Mouse (Mus musculus): ENCODE measurements around the gene Ep400.
"Not testable (repeated sequence)": the region's sequence is repeated elsewhere in the genome, so short reads cannot be mapped to it uniquely, and the experiment has no call there.

Ep400 gene

GRCm38 (mm10) chr5:110779276-110779997 is 8.9 kb upstream of the Ep400 start:
- no peak for DNase-seq (ENCODE audit: low spot score)

- DNase-seq (ENCODE audit: low spot score): no peak
Measured at GRCm38 (mm10) chr5:110778263-110778662, 7.7 kb upstream of the Ep400 start.

DNA sequence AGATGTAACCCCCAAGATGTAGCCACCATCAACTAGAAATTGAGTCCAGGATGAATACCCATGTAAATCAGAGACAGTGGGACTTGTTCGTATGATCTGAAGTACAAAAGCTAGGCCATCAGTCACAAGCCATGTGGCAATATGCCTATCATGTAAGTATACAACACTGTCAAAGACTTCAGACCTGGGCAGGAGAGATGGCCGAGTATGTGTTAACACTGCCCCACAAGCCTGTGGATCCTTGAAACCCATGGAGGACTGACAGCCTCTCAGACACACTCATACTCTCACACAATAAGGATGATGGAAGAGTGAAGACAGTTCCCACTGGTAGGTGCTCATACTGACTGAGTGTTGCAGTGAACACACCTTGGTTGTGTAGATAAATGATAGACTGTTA is 5.6 kb upstream of the Ep400 start:
- DNase-seq (ENCODE audit: low spot score): no peak

DNA sequence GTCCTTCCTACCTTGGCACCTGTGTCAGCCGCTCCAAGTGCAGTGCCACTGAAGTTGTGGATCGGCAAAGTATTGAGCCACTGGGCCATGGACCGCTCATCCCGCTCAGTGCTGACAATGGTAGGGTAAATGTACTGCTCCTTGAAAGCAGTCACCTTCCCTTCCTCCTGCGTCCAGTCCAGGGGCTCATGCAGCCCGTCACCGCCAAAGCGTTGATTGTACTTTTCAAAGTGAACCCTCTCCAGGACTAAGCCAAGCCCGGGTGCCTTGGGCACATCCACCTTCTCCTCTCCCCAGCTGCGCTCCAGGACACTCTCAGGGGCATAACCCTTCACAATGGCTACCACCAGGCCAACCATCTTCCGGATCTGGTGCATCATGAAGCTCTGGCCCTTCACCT is 4.0 kb upstream of the Ep400 start:
- DNase-seq (ENCODE audit: low spot score): no peak

DNA sequence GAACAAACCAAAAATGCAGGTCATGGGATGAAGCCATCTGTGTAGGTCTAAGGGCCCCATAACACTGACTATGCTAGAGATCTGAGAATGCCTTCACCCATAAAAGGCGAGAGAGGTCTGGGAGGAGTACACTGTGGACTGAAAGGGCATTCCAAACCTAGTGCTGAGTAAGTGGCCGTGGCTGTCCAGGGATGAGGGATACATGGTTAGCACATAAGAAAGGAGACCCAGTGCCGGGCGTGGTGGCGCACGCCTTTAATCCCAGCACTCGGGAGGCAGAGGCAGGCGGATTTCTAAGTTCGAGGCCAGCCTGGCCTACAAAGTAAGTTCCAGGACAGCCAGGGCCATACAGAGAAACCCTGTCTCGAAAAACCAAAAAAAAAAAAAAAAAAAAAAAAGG is 2.4 kb upstream of the Ep400 start:
- DNase-seq (ENCODE audit: low spot score): not testable (repeated sequence)

- peak; percentile 47 for DNase-seq (ENCODE audit: low spot score)
Measured at GRCm38 (mm10) chr5:110770031-110770445, 479 bp downstream of the Ep400 start.

DNA sequence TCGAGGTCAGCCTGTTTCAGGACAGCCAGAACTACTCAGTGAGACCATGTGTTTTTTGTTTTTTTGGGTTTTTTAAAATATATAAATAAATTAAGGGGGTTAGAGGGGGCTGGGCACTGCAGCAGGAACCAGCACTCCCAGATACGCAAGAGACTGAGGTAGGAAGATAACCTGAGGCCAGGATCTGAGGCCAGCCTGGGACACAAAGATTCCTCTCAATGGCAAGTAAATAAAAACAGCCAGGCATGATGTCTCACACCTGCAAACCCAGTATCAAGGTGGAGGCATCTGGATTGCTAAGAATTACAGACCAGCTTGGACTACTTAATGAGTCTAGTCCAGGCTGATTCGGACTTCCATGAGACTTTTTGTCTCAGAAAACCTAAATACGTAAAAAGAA is 1.2 kb downstream of the Ep400 start:
- no peak for DNase-seq (ENCODE audit: low spot score)

DNA sequence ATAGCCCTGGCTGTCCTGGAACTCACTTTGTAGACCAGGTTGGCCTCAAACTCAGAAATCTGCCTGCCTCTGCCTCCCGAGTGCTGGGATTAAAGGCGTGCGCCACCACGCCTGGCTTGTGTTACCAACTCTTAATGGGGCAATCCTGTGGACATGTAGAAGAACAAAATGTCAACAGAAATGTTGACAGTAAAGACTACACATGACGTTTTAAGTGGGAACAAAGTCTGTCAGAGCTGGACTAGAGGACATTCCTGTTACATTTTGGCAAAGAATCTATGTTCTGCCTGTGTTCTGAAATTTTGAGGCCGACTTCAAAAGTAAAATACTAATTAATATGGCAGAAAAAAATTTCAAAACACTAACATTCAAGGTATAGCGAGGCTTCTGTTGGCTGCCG is 6.6 kb downstream of the Ep400 start:
- no peak for DNase-seq (ENCODE audit: low spot score)

- no peak for DNase-seq (ENCODE audit: low spot score)
Measured at GRCm38 (mm10) chr5:110745021-110745420, 25.5 kb downstream of the Ep400 start.

DNA sequence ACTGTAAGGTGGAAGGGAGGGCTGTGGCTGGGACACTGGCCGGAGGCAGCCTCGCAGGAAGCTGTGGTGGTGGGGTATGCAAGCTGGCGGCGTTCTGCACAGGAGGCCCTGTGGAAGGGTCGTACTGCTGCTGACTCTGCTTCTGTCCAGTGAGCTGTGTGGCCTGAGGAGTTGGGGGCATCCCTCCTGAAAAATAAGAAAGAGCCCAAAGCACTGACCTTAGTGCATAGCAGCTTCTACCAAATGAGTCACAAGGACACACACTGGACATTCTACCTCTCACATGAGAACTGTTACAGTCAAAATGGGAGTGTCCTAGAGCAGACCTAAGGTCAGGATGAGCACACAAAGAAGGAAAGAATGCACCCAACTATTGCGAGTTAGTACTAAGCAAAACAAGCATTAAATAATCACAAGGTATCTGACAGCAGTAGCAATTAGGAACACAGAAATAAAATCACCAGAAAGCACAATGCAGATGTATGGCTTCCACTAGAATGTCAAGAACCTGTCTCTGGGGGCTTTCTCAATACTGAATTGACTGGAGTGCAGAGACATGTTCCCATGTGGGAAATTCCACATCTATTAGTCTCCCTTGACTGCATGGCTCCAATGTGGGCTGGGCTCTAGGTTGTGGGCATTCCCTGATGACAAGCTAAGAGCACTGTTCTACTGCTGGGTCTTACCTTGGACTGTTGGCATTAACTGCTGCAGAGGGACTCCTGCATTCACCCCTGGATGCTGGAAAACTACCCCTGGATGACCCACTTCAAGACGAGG is 30.8 kb downstream of the Ep400 start:
- no peak for DNase-seq (ENCODE audit: low spot score)

DNA sequence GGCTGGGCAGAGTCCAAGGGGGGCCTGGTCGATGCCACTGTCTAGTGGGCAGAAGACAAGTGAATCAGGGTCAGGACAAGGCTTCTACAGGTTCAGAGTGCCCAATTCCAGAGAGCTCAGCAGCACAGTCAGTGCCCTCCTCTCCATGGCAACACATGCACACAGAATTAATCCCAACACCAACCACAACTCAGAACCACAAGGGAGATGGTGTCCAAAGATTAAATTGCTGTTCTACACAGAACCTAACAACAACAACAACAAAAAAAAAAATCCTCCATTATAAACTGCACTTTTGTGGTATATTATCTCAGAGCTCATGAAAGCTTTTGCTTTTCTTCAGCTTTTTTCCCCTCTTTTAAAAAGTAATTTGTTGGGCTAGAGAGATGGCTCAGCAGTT is 34.9 kb downstream of the Ep400 start:
- DNase-seq (ENCODE audit: low spot score): no peak

- DNase-seq (ENCODE audit: low spot score): no peak
Measured at GRCm38 (mm10) chr5:110733231-110733823, 37.2 kb downstream of the Ep400 start.

GRCm38 (mm10) chr5:110731227-110731626 is 39.3 kb downstream of the Ep400 start:
- no peak for DNase-seq (ENCODE audit: low spot score)

DNA sequence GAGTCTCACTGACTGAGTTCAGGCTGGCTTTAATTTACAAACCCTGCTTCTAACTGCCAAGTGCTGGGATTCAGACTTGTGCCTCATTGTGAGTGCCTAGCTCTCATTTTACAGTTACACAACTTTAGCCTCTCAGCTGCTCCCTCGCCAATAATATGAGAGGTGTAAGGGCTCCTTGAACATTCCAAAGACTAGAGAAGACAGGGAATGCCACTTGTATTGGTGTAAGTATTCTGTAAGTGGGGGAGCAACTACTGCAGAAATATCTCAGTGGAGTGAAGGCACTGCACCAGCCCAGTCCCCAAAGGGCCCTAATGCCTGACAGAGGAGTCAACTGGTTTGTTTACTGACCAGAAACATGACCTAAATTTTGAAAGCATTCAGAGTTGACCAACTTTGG is 42.7 kb downstream of the Ep400 start:
- no peak for DNase-seq (ENCODE audit: low spot score)

GRCm38 (mm10) chr5:110723543-110723942 is 47.0 kb downstream of the Ep400 start:
- no peak for DNase-seq (ENCODE audit: low spot score)

DNA sequence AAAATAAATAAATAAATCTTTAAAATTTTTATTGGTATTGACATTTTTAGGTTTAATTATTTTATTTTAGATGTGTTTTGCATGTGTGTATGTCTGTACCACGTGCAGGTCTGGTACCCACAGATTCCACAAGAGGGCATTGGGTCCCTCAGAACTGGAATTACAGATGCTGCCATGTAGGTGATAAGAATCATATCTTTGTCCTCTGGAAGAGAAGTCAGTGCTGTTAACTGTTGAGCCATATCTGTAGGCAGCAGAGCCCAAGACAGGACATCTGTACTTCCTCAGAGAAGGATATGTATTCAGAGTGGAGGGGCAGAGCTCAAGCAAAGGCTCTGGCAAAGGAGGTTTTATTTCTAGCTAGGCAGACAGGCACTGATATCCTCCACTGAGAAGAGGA is 49.1 kb downstream of the Ep400 start:
- not testable (repeated sequence) for DNase-seq (ENCODE audit: low spot score)

- no peak for DNase-seq (ENCODE audit: low spot score)
Measured at GRCm38 (mm10) chr5:110711455-110711854, 59.1 kb downstream of the Ep400 start.

GRCm38 (mm10) chr5:110709256-110709655 is 61.3 kb downstream of the Ep400 start:
- no peak for DNase-seq (ENCODE audit: low spot score)

DNA sequence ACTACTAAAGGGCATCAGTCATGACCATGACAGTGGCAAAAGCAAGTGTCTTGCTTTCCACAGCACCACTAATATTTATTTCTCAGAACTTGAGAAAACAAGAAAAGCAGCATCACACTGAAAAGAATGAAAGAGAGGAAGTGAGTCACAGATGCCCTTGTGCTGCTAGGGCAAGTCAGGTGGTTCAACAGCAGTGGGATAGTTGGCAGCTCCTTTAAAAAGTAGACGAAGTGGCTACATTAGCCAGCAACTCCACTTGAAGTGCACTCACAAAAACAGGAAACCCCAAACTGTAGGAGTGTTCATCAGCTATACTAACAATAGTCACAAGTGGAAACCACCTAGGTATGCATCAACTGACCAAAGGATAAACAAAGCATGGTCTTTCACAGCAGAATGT is 66.5 kb downstream of the Ep400 start:
- no peak for DNase-seq (ENCODE audit: low spot score)

DNA sequence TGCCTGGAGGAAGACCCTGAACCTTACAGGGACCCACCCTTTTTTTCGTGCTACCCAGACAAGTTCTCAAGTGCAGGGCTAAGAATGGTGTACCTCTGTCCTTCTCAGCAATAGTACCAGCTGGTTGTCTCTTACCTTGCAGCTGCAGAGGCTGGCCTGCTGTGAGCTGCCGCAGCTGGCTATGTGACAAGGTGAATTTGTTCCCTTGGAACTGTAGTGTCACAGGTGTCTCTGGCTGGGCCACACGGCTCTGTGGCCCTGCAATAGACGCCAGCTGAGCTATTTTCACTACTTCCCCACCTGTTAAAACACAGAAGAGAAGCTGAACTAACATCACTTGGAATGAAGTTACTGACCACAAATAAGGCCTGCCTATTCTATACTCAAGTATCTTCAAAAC is 71.9 kb downstream of the Ep400 start:
- no peak for DNase-seq (ENCODE audit: low spot score)

- no peak for DNase-seq (ENCODE audit: low spot score)
Measured at GRCm38 (mm10) chr5:110682041-110682440, 88.5 kb downstream of the Ep400 start.

- no peak for DNase-seq (ENCODE audit: low spot score)
Measured at GRCm38 (mm10) chr5:110665486-110666121, 104.9 kb downstream of the Ep400 start.
